Mouse (Mus musculus): ENCODE data around the gene Ptpn3. TPM values are rescaled to one million over a fixed set of nuclear protein-coding genes. Genes with fewer than 3 reads are reported as not detected.

Gene Ptpn3
- total and polyA plus RNA-seq, 2 experiments from 2014 or later: 1.2 to 5.7 TPM

GRCm38 (mm10) chr4:57254412-57254811 lies 47.2 kb downstream of the Ptpn3 start:
- 88% methylated on average over 6 of the region's 6 CpGs for WGBS
- Histone ChIP-seq H3K4me3 (ENCODE audit: low read depth, low read length) (no peak overlapping the region), H3K9me3 (ENCODE audit: low read length) (no peaks in the 10 kb centered on the region), H3K4me2 (ENCODE audit: low read depth) (no peak overlapping the region), H3K27ac (ENCODE audit: low read depth, low read length) (no peak overlapping the region), H3K9ac (no peak overlapping the region), H3K36me3 (ENCODE audit: insufficient read depth) (no peaks in the 10 kb centered on the region), H3K27me3 (ENCODE audit: insufficient read depth, low read length) (no peaks in the 10 kb centered on the region), H3K4me1 (ENCODE audit: insufficient read depth) (peaks cover 3% of the 10 kb centered on the region)
- DNase-seq (no peak), ATAC-seq (no peak)
- no peak for TF ChIP-seq CTCF (IDR thresholded peaks at IDR 0.05; ENCODE audit: low read depth)

- TF ChIP-seq CTCF (IDR thresholded peaks at IDR 0.05; ENCODE audit: low read depth): peak; percentile 60
- H3K27ac ChIP-seq (ENCODE audit: low read depth, low read length): no peak overlapping the region
- H3K4me3 ChIP-seq (ENCODE audit: low read depth, low read length): no peak overlapping the region
- WGBS: 26% methylated on average over 2 of the region's 2 CpGs
- H3K36me3 ChIP-seq (ENCODE audit: insufficient read depth): no peaks in the 10 kb centered on the region
- H3K9me3 ChIP-seq (ENCODE audit: low read length): no peaks in the 10 kb centered on the region
- H3K4me1 ChIP-seq (ENCODE audit: insufficient read depth): no peaks in the 10 kb centered on the region
- ATAC-seq (no peak), DNase-seq (no peak)
- H3K4me2 ChIP-seq (ENCODE audit: low read depth): no peak overlapping the region
- no peaks in the 10 kb centered on the region for H3K27me3 ChIP-seq (ENCODE audit: insufficient read depth, low read length)
- no peak overlapping the region for H3K9ac ChIP-seq
These were observed 51.0 kb downstream of the Ptpn3 start for GRCm38 (mm10) chr4:57250636-57251035.

- ATAC-seq (no peak), DNase-seq (no peak)
- Histone ChIP-seq H3K4me2 (ENCODE audit: low read depth) (no peak overlapping the region), H3K27ac (ENCODE audit: low read depth, low read length) (no peak overlapping the region), H3K4me3 (ENCODE audit: low read depth, low read length) (no peak overlapping the region), H3K9ac (no peak overlapping the region), H3K4me1 (ENCODE audit: insufficient read depth) (no peaks in the 10 kb centered on the region), H3K9me3 (ENCODE audit: low read length) (no peaks in the 10 kb centered on the region), H3K36me3 (ENCODE audit: insufficient read depth) (no peaks in the 10 kb centered on the region), H3K27me3 (ENCODE audit: insufficient read depth, low read length) (no peaks in the 10 kb centered on the region)
- WGBS: 67% methylated on average over 8 of the region's 8 CpGs
- no peak for TF ChIP-seq CTCF (IDR thresholded peaks at IDR 0.05; ENCODE audit: low read depth)
These were observed 52.5 kb downstream of the Ptpn3 start for GRCm38 (mm10) chr4:57249108-57249507.

GRCm38 (mm10) chr4:57244874-57245273 lies 56.8 kb downstream of the Ptpn3 start:
- no peak for TF ChIP-seq CTCF (IDR thresholded peaks at IDR 0.05; ENCODE audit: low read depth)
- no peaks in the 10 kb centered on the region for H3K4me1 ChIP-seq (ENCODE audit: insufficient read depth)
- H3K36me3 ChIP-seq (ENCODE audit: insufficient read depth): no peaks in the 10 kb centered on the region
- no peak overlapping the region for H3K4me2 ChIP-seq (ENCODE audit: low read depth)
- no peak overlapping the region for H3K9ac ChIP-seq
- 89% methylated on average over 10 of the region's 10 CpGs for WGBS
- no peak for ATAC-seq
- H3K9me3 ChIP-seq (ENCODE audit: low read length): no peaks in the 10 kb centered on the region
- no peak overlapping the region for H3K27ac ChIP-seq (ENCODE audit: low read depth, low read length)
- no peaks in the 10 kb centered on the region for H3K27me3 ChIP-seq (ENCODE audit: insufficient read depth, low read length)
- H3K4me3 ChIP-seq (ENCODE audit: low read depth, low read length): no peak overlapping the region
- DNase-seq: no peak

GRCm38 (mm10) chr4:57243312-57243711 lies 58.3 kb downstream of the Ptpn3 start:
- Histone ChIP-seq H3K36me3 (ENCODE audit: insufficient read depth) (no peaks in the 10 kb centered on the region), H3K4me2 (ENCODE audit: low read depth) (no peak overlapping the region), H3K27me3 (ENCODE audit: insufficient read depth, low read length) (no peaks in the 10 kb centered on the region), H3K9me3 (ENCODE audit: low read length) (no peaks in the 10 kb centered on the region), H3K9ac (no peak overlapping the region), H3K4me1 (ENCODE audit: insufficient read depth) (no peaks in the 10 kb centered on the region), H3K27ac (ENCODE audit: low read depth, low read length) (no peak overlapping the region), H3K4me3 (ENCODE audit: low read depth, low read length) (no peak overlapping the region)
- WGBS: 43% methylated on average over 11 of the region's 11 CpGs
- no peak for TF ChIP-seq CTCF (IDR thresholded peaks at IDR 0.05; ENCODE audit: low read depth)
- DNase-seq: no peak
- ATAC-seq: no peak

GRCm38 (mm10) chr4:57240934-57241333 lies 60.7 kb downstream of the Ptpn3 start:
- no peaks in the 10 kb centered on the region for H3K9me3 ChIP-seq (ENCODE audit: low read length)
- 0 out of 2 replicates have a peak, but pooled peaks have one; percentile 9 for TF ChIP-seq CTCF (IDR thresholded peaks at IDR 0.05; ENCODE audit: low read depth)
- 80% methylated on average over 10 of the region's 10 CpGs for WGBS
- no peak overlapping the region for H3K4me3 ChIP-seq (ENCODE audit: low read depth, low read length)
- ATAC-seq (no peak), DNase-seq (no peak)
- no peak overlapping the region for H3K4me2 ChIP-seq (ENCODE audit: low read depth)
- H3K27me3 ChIP-seq (ENCODE audit: insufficient read depth, low read length): no peaks in the 10 kb centered on the region
- H3K4me1 ChIP-seq (ENCODE audit: insufficient read depth): no peaks in the 10 kb centered on the region
- H3K9ac ChIP-seq: no peak overlapping the region
- H3K36me3 ChIP-seq (ENCODE audit: insufficient read depth): no peaks in the 10 kb centered on the region
- H3K27ac ChIP-seq (ENCODE audit: low read depth, low read length): no peak overlapping the region

GRCm38 (mm10) chr4:57240100-57240499 lies 61.5 kb downstream of the Ptpn3 start:
- Histone ChIP-seq H3K9me3 (ENCODE audit: low read length) (no peaks in the 10 kb centered on the region), H3K27me3 (ENCODE audit: insufficient read depth, low read length) (no peaks in the 10 kb centered on the region), H3K4me3 (ENCODE audit: low read depth, low read length) (no peak overlapping the region), H3K9ac (no peak overlapping the region), H3K27ac (ENCODE audit: low read depth, low read length) (no peak overlapping the region), H3K4me1 (ENCODE audit: insufficient read depth) (no peaks in the 10 kb centered on the region), H3K4me2 (ENCODE audit: low read depth) (no peak overlapping the region), H3K36me3 (ENCODE audit: insufficient read depth) (no peaks in the 10 kb centered on the region)
- no peak for ATAC-seq
- no peak for TF ChIP-seq CTCF (IDR thresholded peaks at IDR 0.05; ENCODE audit: low read depth)
- no peak for DNase-seq
- WGBS: 53% methylated on average over 7 of the region's 7 CpGs

GRCm38 (mm10) chr4:57239112-57239511 lies 62.5 kb downstream of the Ptpn3 start:
- H3K27me3 ChIP-seq (ENCODE audit: insufficient read depth, low read length): no peaks in the 10 kb centered on the region
- no peak overlapping the region for H3K9ac ChIP-seq
- no peak for TF ChIP-seq CTCF (IDR thresholded peaks at IDR 0.05; ENCODE audit: low read depth)
- no peak overlapping the region for H3K4me2 ChIP-seq (ENCODE audit: low read depth)
- H3K9me3 ChIP-seq (ENCODE audit: low read length): no peaks in the 10 kb centered on the region
- DNase-seq (no peak), ATAC-seq (no peak)
- H3K27ac ChIP-seq (ENCODE audit: low read depth, low read length): no peak overlapping the region
- H3K36me3 ChIP-seq (ENCODE audit: insufficient read depth): no peaks in the 10 kb centered on the region
- H3K4me1 ChIP-seq (ENCODE audit: insufficient read depth): no peaks in the 10 kb centered on the region
- no peak overlapping the region for H3K4me3 ChIP-seq (ENCODE audit: low read depth, low read length)
- 86% methylated on average over 6 of the region's 6 CpGs for WGBS
